Mouse (Mus musculus) E14TG2a.4 (cell line): Measurements from ENCODE around the gene Pfkfb1.

Experiments used
- CTCF ChIP-seq: conservative IDR thresholded peaks from 2 replicates; pipeline ENCODE4 v1.5.1; 2014; ENCODE audit warnings: low read length
- NANOG ChIP-seq: IDR thresholded peaks from 2 replicates; pipeline ENCODE4 v1.6.1; 2014; ENCODE audit warnings: borderline replicate concordance, low read length, mixed read lengths

- TF ChIP-seq CTCF, result no peak
- no peak for TF ChIP-seq NANOG
These were observed 68.3 kb downstream of the Pfkfb1 start for GRCm38 (mm10) chrX:150656122-150656907.
